Mouse (Mus musculus) bone marrow, adult 2 months (tissue): ENCODE data around the gene Mxd3. TPM values are rescaled to one million over a fixed set of nuclear protein-coding genes. Genes with fewer than 3 reads are reported as not detected.
A peak's percentile ranks its signal among the peaks of the same experiment; 100 is the strongest.

ENCODE experiments used
- H3K27ac ChIP-seq: fragments of 200-500 bp; 2 replicates; pipeline ENCODE4 v1.5.1; 2012; ENCODE audit warnings: low read depth, mild to moderate bottlenecking, control low read depth, inconsistent platforms, low read length; ENCODE audit not compliant: control insufficient read depth, poor library complexity, insufficient read depth
- H3K4me1 ChIP-seq: fragments of 200-500 bp; 2 replicates; pipeline ENCODE4 v1.6.1; 2011; ENCODE audit warnings: low read length; ENCODE audit not compliant: control insufficient read depth, insufficient read depth
- H3K4me3 ChIP-seq: fragments of 200-500 bp; replicated peaks from 2 replicates; pipeline ENCODE3; 2011; ENCODE audit warnings: mild to moderate bottlenecking, low read depth, low read length, control low read depth; ENCODE audit not compliant: control insufficient read depth
- CTCF ChIP-seq: fragments of 200-500 bp; IDR thresholded peaks from 2 replicates; pipeline ENCODE4 v1.5.1; 2011; ENCODE audit warnings: low read length, control low read depth; ENCODE audit not compliant: control insufficient read depth, insufficient read depth
- POLR2A ChIP-seq: fragments of 200-500 bp; IDR thresholded peaks from 2 replicates; pipeline ENCODE4 v1.6.1; 2011; ENCODE audit warnings: low read depth, mild to moderate bottlenecking, control low read depth, low read length, borderline replicate concordance; ENCODE audit not compliant: control insufficient read depth
- WGBS: fragments of 180-500 bp; shearing (Covaris S2); methylation state at CpG from one replicate; pipeline ENCODE4 v1.1.7; 2018; 5-methylcytosine and 5-hydroxymethylcytosine counted together
- polyA plus RNA-seq: library from polyadenylated mRNA; stranded (reverse); fragments of >200 nt; gene quantifications from 2 replicates; pipeline ENCODE4 v1.2.4, GENCODE M21; 2011; ENCODE audit warnings: low replicate concordance; ENCODE audit not compliant: missing spikeins, insufficient read depth, insufficient read length

Gene Mxd3
- polyA plus RNA-seq, 1 experiment = 59.0 TPM

- Histone ChIP-seq H3K27ac (no peak overlapping the region), H3K4me3 (no peak overlapping the region), H3K4me1 (no peaks in the 10 kb centered on the region)
- TF ChIP-seq CTCF (no peak), POLR2A (no peak)
- 33% methylated on average over 2 of the region's 2 CpGs for WGBS
These were observed 9.6 kb upstream of the Mxd3 start for GRCm38 (mm10) chr13:55339259-55339658.

- WGBS = 70% methylated on average over 12 of the region's 12 CpGs
- Histone ChIP-seq H3K27ac (no peak overlapping the region), H3K4me1 (no peaks in the 10 kb centered on the region), H3K4me3 (no peak overlapping the region)
- no peak for TF ChIP-seq POLR2A
- no peak for TF ChIP-seq CTCF
These were observed 8.8 kb upstream of the Mxd3 start for GRCm38 (mm10) chr13:55338131-55339054.

GRCm38 (mm10) chr13:55337341-55337975, 7.8 kb upstream of the Mxd3 start:
- no peak overlapping the region for H3K4me3 ChIP-seq
- no peak for TF ChIP-seq POLR2A
- TF ChIP-seq CTCF = no peak
- 81% methylated on average over 10 of the region's 10 CpGs for WGBS
- no peak overlapping the region for H3K27ac ChIP-seq
- no peaks in the 10 kb centered on the region for H3K4me1 ChIP-seq

GRCm38 (mm10) chr13:55335701-55336100, 6.1 kb upstream of the Mxd3 start:
- TF ChIP-seq CTCF (no peak), POLR2A (no peak)
- WGBS = 85% methylated on average over 4 of the region's 4 CpGs
- H3K27ac ChIP-seq = no peak overlapping the region
- H3K4me1 ChIP-seq = no peaks in the 10 kb centered on the region; the same call in 1 of the 2 replicates
- no peak overlapping the region for H3K4me3 ChIP-seq

GRCm38 (mm10) chr13:55332331-55332730, 2.7 kb upstream of the Mxd3 start:
- no peak overlapping the region for H3K27ac ChIP-seq
- WGBS = 82% methylated on average over 3 of the region's 3 CpGs
- H3K4me3 ChIP-seq = no peak overlapping the region
- H3K4me1 ChIP-seq = peaks cover 3% of the 10 kb centered on the region
- no peak for TF ChIP-seq CTCF
- no peak for TF ChIP-seq POLR2A

GRCm38 (mm10) chr13:55330567-55331400, 1.2 kb upstream of the Mxd3 start:
- Histone ChIP-seq H3K27ac (peak overlapping the region; percentile 97), H3K4me3 (peak overlapping the region; percentile 92), H3K4me1 (peaks cover 3% of the 10 kb centered on the region)
- WGBS = 64% methylated on average over 14 of the region's 14 CpGs
- TF ChIP-seq CTCF = peak; percentile 22; the same call in 1 of the 2 replicates
- TF ChIP-seq POLR2A = no peak

GRCm38 (mm10) chr13:55329109-55329682, 427 bp downstream of the Mxd3 start:
- TF ChIP-seq CTCF = no peak
- peak; percentile 48; the same call in 1 of the 2 replicates for TF ChIP-seq POLR2A
- H3K4me1 ChIP-seq = peaks cover 3% of the 10 kb centered on the region
- WGBS = under 1% methylated on average over 29 of the region's 29 CpGs
- peak overlapping the region; percentile 71 for H3K4me3 ChIP-seq
- H3K27ac ChIP-seq = peak overlapping the region; percentile 81
